Mouse (Mus musculus) spleen, adult 2 months (tissue): ENCODE measurements around the gene Gbgt1. TPM values are rescaled to one million over a fixed set of nuclear protein-coding genes. Genes with fewer than 3 reads are reported as not detected.
"Not testable (repeated sequence)": the region's sequence is repeated elsewhere in the genome, so short reads cannot be mapped to it uniquely, and the experiment has no call there.

Source experiments
- DNase-seq, 2 experiments: peaks; one replicate each; pipeline versions ENCODE4 v3.0.0 to v3.0.0-alpha.2; 2012 to 2021; ENCODE audit warnings: low spot score in 2 of 2, low read depth in 1 of 2
- H3K27ac ChIP-seq: fragments of 200-500 bp; 2 replicates; pipeline ENCODE4 v1.5.1; 2012; ENCODE audit warnings: low read length, inconsistent platforms; ENCODE audit not compliant: insufficient read depth
- H3K27me3 ChIP-seq: fragments of 200-500 bp; 2 replicates; pipeline ENCODE4 v1.6.1; 2012; ENCODE audit warnings: mild to moderate bottlenecking, moderate library complexity, low read length, inconsistent platforms; ENCODE audit not compliant: control insufficient read depth, insufficient read depth
- H3K36me3 ChIP-seq: fragments of 200-500 bp; 2 replicates; pipeline ENCODE4 v1.6.1; 2012; ENCODE audit warnings: mild to moderate bottlenecking, low read length, inconsistent platforms; ENCODE audit not compliant: control insufficient read depth, insufficient read depth
- H3K4me1 ChIP-seq: fragments of 200-500 bp; 2 replicates; pipeline ENCODE4 v1.6.1; 2011; ENCODE audit warnings: inconsistent platforms; ENCODE audit not compliant: control insufficient read depth, insufficient read depth, insufficient read length
- H3K4me3 ChIP-seq: fragments of 200-500 bp; 2 replicates; pipeline ENCODE4 v1.5.1; 2011; ENCODE audit warnings: mild to moderate bottlenecking, inconsistent platforms; ENCODE audit not compliant: insufficient read depth, insufficient read length; ENCODE audit errors: extremely low read depth
- CTCF ChIP-seq: fragments of 200-500 bp; IDR thresholded peaks from 2 replicates; pipeline ENCODE4 v1.5.1; 2011; ENCODE audit warnings: mild to moderate bottlenecking, inconsistent platforms; ENCODE audit not compliant: insufficient read depth, insufficient read length, insufficient replicate concordance; ENCODE audit errors: extremely low read depth
- POLR2A ChIP-seq: fragments of 200-500 bp; IDR thresholded peaks from 2 replicates; pipeline ENCODE4 v1.6.1; 2011; ENCODE audit warnings: low read depth, low read length, inconsistent platforms
- WGBS: fragments of 180-500 bp; shearing (Covaris S2); methylation state at CpG from one replicate; pipeline ENCODE4 v1.1.7; 2018; 5-methylcytosine and 5-hydroxymethylcytosine counted together
- polyA plus RNA-seq: library from polyadenylated mRNA; depleted of rRNA; stranded (reverse); fragments of >200 nt; gene quantifications from 2 replicates; pipeline ENCODE4 v1.2.3, GENCODE M21; 2012

Gene Gbgt1
- polyA plus RNA-seq, 1 experiment = 3.7 TPM

DNA sequence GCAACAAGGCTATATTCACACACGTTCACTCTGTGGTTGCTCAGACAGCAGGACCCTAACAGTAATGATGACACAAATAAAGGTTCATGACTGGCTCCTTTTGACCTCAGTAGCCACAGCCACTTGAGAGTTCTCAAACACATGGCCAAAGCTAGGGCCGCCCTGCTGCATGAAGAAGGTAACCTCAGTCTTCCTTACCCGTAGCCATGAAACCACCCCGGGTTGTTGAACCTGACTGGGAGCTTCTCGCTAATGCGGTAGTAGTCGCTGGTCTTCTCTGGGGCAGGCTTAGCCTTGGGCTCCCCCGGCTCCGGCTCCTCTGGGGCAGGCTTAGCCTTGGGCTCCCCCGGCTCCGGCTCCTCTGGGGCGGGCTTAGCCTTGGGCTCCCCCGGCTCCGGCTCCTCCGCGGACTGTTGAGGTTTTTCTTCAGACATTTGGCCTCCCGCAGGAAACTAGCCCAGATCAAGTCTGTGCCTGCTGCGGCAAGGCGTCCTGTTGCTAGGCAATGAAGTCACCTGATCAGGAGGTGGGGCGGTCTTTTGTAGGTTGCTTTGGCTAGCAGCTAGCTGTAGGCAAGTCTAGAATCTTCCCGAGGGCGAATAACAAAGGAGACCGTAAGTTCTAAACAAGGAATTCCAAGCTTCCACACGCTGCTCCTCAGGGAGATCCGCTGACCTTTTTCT is 30.7 kb upstream of the Gbgt1 start, which contains the start of gene 1700007K13Rik:
TSS of gene 1700007K13Rik (minus strand) at position 497 of the 683 bp plus-strand sequence.
- TF ChIP-seq POLR2A = no peak
- TF ChIP-seq CTCF = no peak
- peaks cover 6% of the 10 kb centered on the region; the same call in 1 of the 2 replicates for H3K4me1 ChIP-seq
- H3K36me3 ChIP-seq = peaks cover 8% of the 10 kb centered on the region
- 5% methylated on average over 25 of the region's 25 CpGs for WGBS
- no peak within 1 kb of the TSS for H3K27ac ChIP-seq
- peak; percentile 19 to 50 for DNase-seq
- H3K4me3 ChIP-seq = no peak within 1 kb of the TSS
- H3K27me3 ChIP-seq = no peaks in the 10 kb centered on the region

DNA sequence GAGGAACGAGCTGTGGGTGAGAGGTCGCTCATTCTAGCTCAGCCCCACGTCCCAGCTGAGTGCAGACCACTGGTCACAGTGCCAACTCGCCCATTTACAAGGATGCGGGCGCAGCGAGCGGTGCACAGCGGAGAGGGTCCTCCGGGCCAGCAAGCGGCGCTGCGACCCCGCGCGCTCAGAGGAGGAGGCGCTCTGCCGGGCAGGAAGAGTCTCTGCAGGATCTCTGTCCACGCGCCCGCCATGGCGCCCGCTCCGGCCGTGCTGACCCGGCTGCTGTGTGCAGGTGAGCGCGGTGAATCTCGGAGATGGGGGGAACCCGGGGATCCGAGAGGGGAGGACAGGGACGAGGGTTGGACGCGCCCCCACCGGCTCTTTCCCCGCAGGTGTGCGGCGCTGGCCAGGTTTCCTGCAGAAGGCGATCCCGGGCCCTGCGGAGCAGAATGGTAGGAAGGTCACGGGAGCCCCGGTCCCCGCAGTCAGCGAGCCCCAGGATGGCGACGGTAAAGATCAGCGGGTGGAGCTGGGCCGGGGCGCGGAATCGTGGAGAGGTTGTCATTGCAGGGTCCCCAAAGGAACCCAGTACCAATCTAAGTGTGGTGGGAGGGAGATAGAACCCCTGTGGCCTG is 28.7 kb upstream of the Gbgt1 start, which contains the start of gene Mrps2:
TSS of gene Mrps2 (plus strand) at position 207 of the 626 bp plus-strand sequence.
- Histone ChIP-seq H3K4me3 (peak within 1 kb of the TSS; percentile 83), H3K4me1 (peaks cover 6% of the 10 kb centered on the region; the same call in 1 of the 2 replicates), H3K36me3 (peaks cover 8% of the 10 kb centered on the region), H3K27ac (no peak within 1 kb of the TSS), H3K27me3 (no peaks in the 10 kb centered on the region)
- peak; percentile 44 to 77 for DNase-seq
- under 1% methylated on average over 52 of the region's 52 CpGs for WGBS
- TF ChIP-seq POLR2A = peak; percentile 42; the same call in 1 of the 2 replicates
- TF ChIP-seq CTCF = peak; percentile 85; the same call in 1 of the 2 replicates

DNA sequence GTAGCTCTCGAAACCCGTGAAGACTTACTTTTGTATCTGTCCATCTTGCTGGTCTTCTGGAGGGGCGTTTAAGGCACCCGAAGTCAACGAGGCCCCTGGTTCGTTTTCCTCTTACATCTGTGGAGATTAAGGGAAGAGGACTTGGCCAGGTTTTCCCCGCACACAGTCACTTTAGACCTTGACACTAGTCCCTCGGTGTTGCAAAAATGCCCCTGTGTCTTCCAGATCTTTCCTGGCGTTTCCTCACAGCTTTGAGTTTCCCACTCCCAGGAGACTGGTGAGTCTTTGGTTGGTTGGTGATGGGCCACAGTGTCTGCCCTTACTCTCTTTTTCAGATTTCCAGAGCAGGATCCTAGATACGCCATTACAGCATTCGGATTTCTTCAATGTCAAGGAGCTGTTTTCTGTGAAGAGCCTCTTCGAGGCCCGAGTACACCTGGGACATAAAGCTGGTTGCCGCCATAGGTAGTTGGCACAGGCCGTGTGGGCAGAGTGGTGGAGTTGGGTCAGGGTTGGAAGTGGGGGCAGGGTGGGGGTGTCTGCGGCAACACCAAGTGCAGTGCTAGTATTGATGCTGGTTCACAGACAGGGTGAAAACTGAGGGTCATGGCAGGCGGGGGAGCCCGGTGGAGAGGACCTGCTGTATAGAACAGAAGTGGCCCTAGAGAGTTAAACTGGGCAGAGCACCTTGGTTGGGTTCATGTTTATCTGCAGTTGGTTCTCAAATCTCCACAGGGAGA is 28.0 kb upstream of the Gbgt1 start:
- Histone ChIP-seq H3K4me1 (peaks cover 6% of the 10 kb centered on the region; the same call in 1 of the 2 replicates), H3K27me3 (no peaks in the 10 kb centered on the region), H3K36me3 (peaks cover 8% of the 10 kb centered on the region), H3K4me3 (peak overlapping the region; percentile 83), H3K27ac (no peak overlapping the region)
- no peak for DNase-seq
- WGBS = 57% methylated on average over 18 of the region's 18 CpGs
- TF ChIP-seq CTCF (no peak), POLR2A (no peak)

DNA sequence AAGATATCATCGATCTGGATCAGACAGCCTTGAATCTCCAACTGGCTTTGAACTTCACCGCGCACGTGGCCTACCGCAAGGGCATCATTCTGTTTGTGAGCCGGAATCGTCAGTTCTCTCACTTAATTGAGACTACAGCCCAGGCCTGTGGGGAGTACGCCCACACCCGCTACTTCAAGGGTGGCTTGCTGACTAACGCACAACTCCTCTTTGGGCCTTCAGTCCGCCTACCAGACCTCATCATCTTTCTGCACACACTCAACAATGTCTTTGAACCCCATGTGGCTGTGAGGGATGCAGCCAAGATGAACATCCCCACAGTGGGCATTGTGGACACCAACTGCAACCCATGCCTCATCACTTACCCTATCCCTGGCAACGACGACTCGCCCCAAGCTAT is 27.2 kb upstream of the Gbgt1 start:
- Histone ChIP-seq H3K27me3 (no peaks in the 10 kb centered on the region), H3K27ac (no peak overlapping the region), H3K4me1 (peaks cover 6% of the 10 kb centered on the region; the same call in 1 of the 2 replicates), H3K36me3 (peaks cover 8% of the 10 kb centered on the region), H3K4me3 (no peak overlapping the region)
- no peak for DNase-seq
- 98% methylated on average over 14 of the region's 14 CpGs for WGBS
- TF ChIP-seq POLR2A (no peak), CTCF (no peak)

GRCm38 (mm10) chr2:28470591-28470990 is 26.1 kb upstream of the Gbgt1 start:
- H3K36me3 ChIP-seq = peaks cover 8% of the 10 kb centered on the region
- H3K4me1 ChIP-seq = peaks cover 6% of the 10 kb centered on the region; the same call in 1 of the 2 replicates
- H3K27me3 ChIP-seq = no peaks in the 10 kb centered on the region
- no peak for DNase-seq
- TF ChIP-seq POLR2A (no peak), CTCF (no peak)
- H3K4me3 ChIP-seq = no peak overlapping the region
- WGBS = 90% methylated on average over 2 of the region's 2 CpGs
- no peak overlapping the region for H3K27ac ChIP-seq

DNA sequence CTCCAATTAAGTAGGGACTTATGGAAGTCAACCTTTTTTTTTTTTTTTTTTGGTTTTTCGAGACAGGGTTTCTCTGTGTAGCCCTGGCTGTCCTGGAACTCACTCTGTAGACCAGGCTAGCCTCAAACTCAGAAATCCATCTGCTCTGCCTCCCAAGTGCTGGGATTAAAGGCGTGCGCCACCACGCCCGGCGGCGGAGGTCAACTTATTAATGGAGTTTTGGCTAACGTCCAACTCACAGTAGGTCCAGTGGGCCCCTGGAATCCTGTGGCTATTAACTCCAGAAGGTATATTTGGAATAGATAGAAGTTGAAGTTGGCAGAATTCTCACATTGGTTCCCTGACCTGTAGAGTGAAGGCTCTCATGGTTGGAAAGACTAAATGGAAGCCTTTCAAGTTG is 24.7 kb upstream of the Gbgt1 start:
- not testable (repeated sequence) for DNase-seq, H3K4me3 ChIP-seq, H3K36me3 ChIP-seq, H3K27me3 ChIP-seq, H3K27ac ChIP-seq, H3K4me1 ChIP-seq
- WGBS = 91% methylated on average over 8 of the region's 8 CpGs

GRCm38 (mm10) chr2:28477993-28478392 is 18.7 kb upstream of the Gbgt1 start:
- not testable (repeated sequence) for H3K27ac ChIP-seq, H3K4me1 ChIP-seq, H3K36me3 ChIP-seq, H3K27me3 ChIP-seq, DNase-seq, H3K4me3 ChIP-seq
- 87% methylated on average over 5 of the region's 5 CpGs for WGBS
